Mouse (Mus musculus) lung, postnatal 0 days (tissue): ENCODE measurements at regions not wholly inside any gene's neighbourhood (a gene's known extent, or its start where the extent isn't known, plus 50 kb on each side); places are given as distances from the start of the nearest gene placed in this dataset.

ENCODE experiments used
- ATAC-seq: fragments of 200-750 bp; cut with Nextera tagmentation; 2 replicates; pipeline ENCODE4 v1.8.0; 2017; ENCODE audit warnings: moderate library complexity
- DNase-seq: peaks from one replicate; pipeline ENCODE4 v3.0.0-alpha.2; 2016; ENCODE audit warnings: low spot score
- H3K27ac ChIP-seq: fragments of 300-500 bp; sonication (generic); 2 replicates; pipeline ENCODE4 v1.5.1; 2014; ENCODE audit warnings: antibody characterized with exemption, mild to moderate bottlenecking, low read length, mixed read lengths
- H3K27me3 ChIP-seq: fragments of 300-500 bp; sonication (generic); replicated peaks from 2 replicates; pipeline ENCODE4 v1.6.1; 2014; ENCODE audit warnings: low read length, mixed read lengths; ENCODE audit not compliant: insufficient read depth
- H3K36me3 ChIP-seq: fragments of 300-500 bp; sonication (generic); 2 replicates; pipeline ENCODE4 v1.6.1; 2014; ENCODE audit warnings: low read length, mixed read lengths; ENCODE audit not compliant: insufficient read depth
- H3K4me1 ChIP-seq: fragments of 300-500 bp; sonication (generic); 2 replicates; pipeline ENCODE4 v1.6.1; 2014; ENCODE audit warnings: antibody characterized with exemption, low read depth, low read length, mixed read lengths; ENCODE audit not compliant: insufficient read depth
- H3K4me2 ChIP-seq: fragments of 300-500 bp; sonication (generic); replicated peaks from 2 replicates; pipeline ENCODE4 v1.6.1; 2014; ENCODE audit warnings: low read depth, mild to moderate bottlenecking, low read length, moderate library complexity, mixed read lengths
- H3K4me3 ChIP-seq: fragments of 300-500 bp; sonication (generic); 2 replicates; pipeline ENCODE4 v1.5.1; 2014; ENCODE audit warnings: low read depth, low read length
- H3K9ac ChIP-seq: fragments of 300-500 bp; sonication (generic); replicated peaks from 2 replicates; pipeline ENCODE4 v1.6.1; 2014; ENCODE audit warnings: low read depth, mild to moderate bottlenecking
- H3K9me3 ChIP-seq: fragments of 300-500 bp; sonication (generic); 2 replicates; pipeline ENCODE4 v1.6.1; 2016; ENCODE audit warnings: low read length, mixed read lengths
- CTCF ChIP-seq: IDR thresholded peaks from 2 replicates; pipeline ENCODE4 v1.5.1; 2016; ENCODE audit warnings: antibody characterized with exemption, mild to moderate bottlenecking
- EP300 ChIP-seq: IDR thresholded peaks from 2 replicates; pipeline ENCODE4 v1.6.1; 2016; ENCODE audit warnings: antibody characterized with exemption, mild to moderate bottlenecking, control low read depth
- WGBS: fragments of 180-500 bp; shearing (Covaris S2); extraction: QIAGEN DNeasy Blood & Tissue Kit; methylation state at CpG from one replicate; pipeline ENCODE4 v1.1.7; 2014; 5-methylcytosine and 5-hydroxymethylcytosine counted together

GRCm38 (mm10) chr15:95714408-95714807, 58.6 kb upstream of the Dbx2 start:
- ATAC-seq (no peak), DNase-seq (no peak)
- no peak overlapping the region for H3K4me3 ChIP-seq
- no peaks in the 10 kb centered on the region for H3K36me3 ChIP-seq
- no peaks in the 10 kb centered on the region for H3K4me1 ChIP-seq
- no peaks in the 10 kb centered on the region for H3K9me3 ChIP-seq
- H3K27me3 ChIP-seq = no peaks in the 10 kb centered on the region
- no peak overlapping the region for H3K4me2 ChIP-seq
- TF ChIP-seq EP300 (no peak), CTCF (no peak)
- no peak overlapping the region for H3K9ac ChIP-seq
- H3K27ac ChIP-seq = no peak overlapping the region
- WGBS = 72% methylated on average over 3 of the region's 3 CpGs

GRCm38 (mm10) chr15:95715941-95716340, 60.2 kb upstream of the Dbx2 start:
- ATAC-seq (no peak), DNase-seq (no peak)
- Histone ChIP-seq H3K27me3 (no peaks in the 10 kb centered on the region), H3K4me1 (no peaks in the 10 kb centered on the region), H3K4me2 (no peak overlapping the region), H3K27ac (no peak overlapping the region), H3K36me3 (no peaks in the 10 kb centered on the region), H3K4me3 (no peak overlapping the region), H3K9me3 (no peaks in the 10 kb centered on the region), H3K9ac (no peak overlapping the region)
- TF ChIP-seq CTCF (no peak), EP300 (no peak)
- WGBS = 85% methylated on average over 9 of the region's 9 CpGs

GRCm38 (mm10) chr15:95723699-95724098, 66.9 kb upstream of the Ano6 start:
- Histone ChIP-seq H3K4me3 (no peak overlapping the region), H3K27ac (no peak overlapping the region), H3K9me3 (no peaks in the 10 kb centered on the region), H3K4me2 (no peak overlapping the region), H3K36me3 (no peaks in the 10 kb centered on the region), H3K27me3 (no peaks in the 10 kb centered on the region), H3K9ac (no peak overlapping the region), H3K4me1 (no peaks in the 10 kb centered on the region)
- TF ChIP-seq EP300 (no peak), CTCF (peak; percentile 57)
- ATAC-seq (no peak), DNase-seq (no peak)
- WGBS = 40% methylated on average over 7 of the region's 7 CpGs

DNA sequence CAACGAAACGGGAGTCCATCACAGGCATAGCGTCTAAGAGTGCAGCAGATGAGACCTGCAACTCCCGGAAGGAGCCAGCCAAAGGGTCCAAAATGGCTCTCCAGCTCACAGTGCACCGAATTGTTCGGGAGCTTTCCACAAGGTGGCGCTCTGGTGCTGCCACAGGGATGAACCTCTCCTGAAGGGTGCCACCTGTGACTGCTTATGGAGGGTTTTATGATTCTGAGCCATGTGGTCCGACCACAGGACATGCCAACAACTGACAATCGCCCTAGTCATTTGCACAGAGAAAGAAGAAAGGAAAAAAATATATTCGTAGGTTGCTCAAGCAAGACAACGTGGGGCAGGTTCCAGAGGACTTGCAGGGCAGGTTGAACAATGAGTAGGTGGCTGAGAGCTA, 64.8 kb upstream of the Ano6 start:
- H3K4me2 ChIP-seq = no peak overlapping the region
- no peaks in the 10 kb centered on the region for H3K36me3 ChIP-seq
- no peaks in the 10 kb centered on the region for H3K4me1 ChIP-seq
- peak; percentile 75 for DNase-seq
- ATAC-seq = peak; percentile 49; the same call in 1 of the 2 replicates
- no peak overlapping the region for H3K9ac ChIP-seq
- H3K9me3 ChIP-seq = no peaks in the 10 kb centered on the region
- peak; percentile 78 for TF ChIP-seq CTCF
- no peak for TF ChIP-seq EP300
- no peak overlapping the region for H3K27ac ChIP-seq
- no peak overlapping the region for H3K4me3 ChIP-seq
- H3K27me3 ChIP-seq = no peaks in the 10 kb centered on the region
- 23% methylated on average over 11 of the region's 11 CpGs for WGBS

DNA sequence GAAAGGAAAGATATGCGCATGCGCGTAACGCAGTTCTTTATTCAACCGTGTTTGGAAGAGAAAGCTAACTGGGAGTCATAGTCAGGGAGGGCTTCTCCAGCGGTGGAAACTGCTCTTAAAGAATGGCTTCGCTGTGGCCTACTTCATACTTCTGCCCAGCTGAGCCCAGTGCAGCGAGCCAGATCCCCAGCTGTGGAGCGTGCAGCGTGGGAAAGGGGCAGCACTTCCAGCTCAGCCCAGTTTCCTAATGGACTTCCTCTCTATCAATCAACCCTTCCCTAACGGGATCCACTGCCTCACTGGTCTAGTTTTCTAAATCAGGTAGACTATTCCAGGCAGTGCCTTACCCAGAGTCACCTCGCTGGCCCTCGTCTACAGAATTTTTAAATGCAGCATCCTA, 64.1 kb upstream of the Ano6 start:
- no peak for DNase-seq
- 68% methylated on average over 13 of the region's 13 CpGs for WGBS
- Histone ChIP-seq H3K27ac (no peak overlapping the region), H3K9me3 (no peaks in the 10 kb centered on the region), H3K4me1 (no peaks in the 10 kb centered on the region), H3K36me3 (no peaks in the 10 kb centered on the region), H3K4me3 (no peak overlapping the region), H3K9ac (no peak overlapping the region), H3K27me3 (no peaks in the 10 kb centered on the region), H3K4me2 (no peak overlapping the region)
- ATAC-seq = peak; percentile 33
- no peak for TF ChIP-seq EP300
- no peak for TF ChIP-seq CTCF

- Histone ChIP-seq H3K4me2 (no peak overlapping the region), H3K27me3 (no peaks in the 10 kb centered on the region), H3K4me3 (no peak overlapping the region), H3K27ac (no peak overlapping the region), H3K9ac (no peak overlapping the region), H3K36me3 (no peaks in the 10 kb centered on the region), H3K4me1 (no peaks in the 10 kb centered on the region), H3K9me3 (no peaks in the 10 kb centered on the region)
- WGBS = 74% methylated on average over 1 of the region's 1 CpGs
- no peak for ATAC-seq
- DNase-seq = no peak
- TF ChIP-seq CTCF = no peak
- TF ChIP-seq EP300 = no peak
Measured at GRCm38 (mm10) chr15:95735746-95736145, 54.9 kb upstream of the Ano6 start.
